Comparison of ENCODE assay signal across 22 mouse cellular contexts in genomic region chr1:172327206-172328001, GRCm38 (mm10). TPM values are rescaled to one million over a fixed set of nuclear protein-coding genes. Genes with fewer than 3 reads are reported as not detected.
DNase-seq lines count a peak whose midpoint lies in the region; ATAC-seq and TF ChIP-seq lines count a peak whose summit lies in the region.
"Had no signal": no experiment of that assay in that cellular context is flagged by ENCODE, and none has a peak within 500 bp of the region (broad histone marks: within the 10 kb centered on the region; RNA-seq: fewer than 3 reads in every experiment).

No protein-coding gene starts in this region.

- peaks cover 27% of the 10 kb centered on the region for H3K4me1 ChIP-seq in midbrain, embryonic 15.5 days
- H3K4me1 ChIP-seq in midbrain, embryonic 10.5 days: peaks cover 51% of the 10 kb centered on the region
- H3K4me1 ChIP-seq in limb, embryonic 10.5 days: peaks cover 9% of the 10 kb centered on the region
- H3K4me1 ChIP-seq: embryonic facial prominence, embryonic 12.5 days had no signal

- H3K36me3 ChIP-seq in midbrain, embryonic 15.5 days (replicated peaks): no peaks in the 10 kb centered on the region
- no peaks in the 10 kb centered on the region for H3K36me3 ChIP-seq in midbrain, embryonic 10.5 days
- no peaks in the 10 kb centered on the region for H3K36me3 ChIP-seq in limb, embryonic 10.5 days
- H3K36me3 ChIP-seq: embryonic facial prominence, embryonic 12.5 days; heart, embryonic 13.5 days; intestine, embryonic 15.5 days; kidney, embryonic 15.5 days; lung, embryonic 15.5 days had no signal

- H3K4me2 ChIP-seq in midbrain, embryonic 15.5 days: 0 out of 2 replicates have a peak overlapping the region, but pooled peaks have one; percentile 5

- peaks cover 6% of the 10 kb centered on the region for H3K27me3 ChIP-seq in midbrain, embryonic 15.5 days (replicated peaks)
- H3K27me3 ChIP-seq in midbrain, embryonic 10.5 days (ENCODE audit: low read depth, poor library complexity, severe bottlenecking): peaks cover 97% of the 10 kb centered on the region
- peaks cover 93% of the 10 kb centered on the region for H3K27me3 ChIP-seq in limb, embryonic 10.5 days (ENCODE audit: low read depth, poor library complexity, severe bottlenecking)

- no peak overlapping the region for H3K9ac ChIP-seq in midbrain, embryonic 15.5 days
- H3K9ac ChIP-seq: embryonic facial prominence, embryonic 12.5 days; forebrain, embryonic 13.5 days; intestine, embryonic 15.5 days; kidney, embryonic 15.5 days; liver, embryonic 14.5 days; lung, embryonic 15.5 days had no signal

- peak in 1 of 2 experiments; percentile 78 for DNase-seq in layer of hippocampus, adult 2 months (ENCODE audit: low spot score in 2 of 2)
- no peak for DNase-seq in layer of hippocampus, postnatal 25 days (ENCODE audit: extremely low spot score in 1 of 2, low spot score in 1 of 2)
- DNase-seq in midbrain, embryonic 10.5 days (ENCODE audit: low spot score): no peak
- peak; percentile 26 for DNase-seq in limb, embryonic 10.5 days (ENCODE audit: low spot score)
- peak; percentile 16 for DNase-seq in right cerebral cortex, postnatal 14 days
- DNase-seq in kidney, adult 9 months: no peak
- DNase-seq: gastrocnemius, postnatal 14 days; heart, adult 18-20 months; lung, postnatal 4 days; retina, postnatal 1 day; thymus, adult 2 months had no signal

- H3K4me3 ChIP-seq in layer of hippocampus, adult 2 months: peak overlapping the region; percentile 72
- no peak overlapping the region for H3K4me3 ChIP-seq in midbrain, embryonic 15.5 days
- H3K4me3 ChIP-seq in midbrain, embryonic 10.5 days: no peak overlapping the region
- no peak overlapping the region for H3K4me3 ChIP-seq in limb, embryonic 10.5 days
- H3K4me3 ChIP-seq: erythroblast, embryonic 14.5 days had no signal

- 91% methylated on average over 16 of the region's 16 CpGs for WGBS in midbrain, embryonic 15.5 days
- 91% methylated on average over 16 of the region's 16 CpGs for WGBS in midbrain, embryonic 10.5 days
- 86% methylated on average over 16 of the region's 16 CpGs for WGBS in limb, embryonic 10.5 days

- no peaks in the 10 kb centered on the region for H3K9me3 ChIP-seq in midbrain, embryonic 15.5 days
- H3K9me3 ChIP-seq in midbrain, embryonic 10.5 days (replicated peaks): no peaks in the 10 kb centered on the region
- no peaks in the 10 kb centered on the region for H3K9me3 ChIP-seq in limb, embryonic 10.5 days (replicated peaks)
- H3K9me3 ChIP-seq: embryonic facial prominence, embryonic 12.5 days; forebrain, embryonic 13.5 days; intestine, embryonic 15.5 days; kidney, embryonic 15.5 days; lung, embryonic 15.5 days had no signal

- H3K27ac ChIP-seq in layer of hippocampus, adult 2 months: peak overlapping the region; percentile 96
- no peak overlapping the region for H3K27ac ChIP-seq in midbrain, embryonic 15.5 days
- no peak overlapping the region for H3K27ac ChIP-seq in midbrain, embryonic 10.5 days (replicated peaks)
- no peak overlapping the region for H3K27ac ChIP-seq in limb, embryonic 10.5 days
- H3K27ac ChIP-seq: embryonic facial prominence, embryonic 12.5 days; forebrain, embryonic 13.5 days; heart, embryonic 13.5 days; hindbrain, embryonic 14.5 days; intestine, embryonic 15.5 days; kidney, embryonic 15.5 days; liver, embryonic 14.5 days; lung, embryonic 15.5 days had no signal

- no peak for TF ChIP-seq CTCF in layer of hippocampus, adult 2 months (conservative IDR thresholded peaks at IDR 0.05)

- no peak for ATAC-seq in midbrain, embryonic 15.5 days (replicated peaks)
- ATAC-seq: forebrain, embryonic 13.5 days had no signal

RNA-seq across cellular contexts. Expression of gene Kcnj9, which starts 1.7 kb away (rescaled TPM):
- total RNA-seq in layer of hippocampus, adult 2 months (2021): 10 to 100 TPM; 67.2 to 69.2 TPM
- total RNA-seq in layer of hippocampus, postnatal 25 days (2021): 10 to 100 TPM; 59.0 to 68.9 TPM
- 5.6 and 5.9 TPM in 2 replicates for polyA plus RNA-seq in midbrain, embryonic 15.5 days (2015; fragmentation: Nextera tagmentation; extraction: Ambion mirVana)
- polyA plus RNA-seq in midbrain, embryonic 10.5 days (2016; fragmentation: Nextera tagmentation; extraction: Ambion mirVana): 0.23 and 0.61 TPM in 2 replicates
- 0.10 TPM in 1 of 2 replicates, not detected in the other for polyA plus RNA-seq in limb, embryonic 10.5 days (2016; fragmentation: Nextera tagmentation; extraction: Ambion mirVana)
- total RNA-seq: gastrocnemius, postnatal 14 days; heart, adult 18-20 months had no signal
- polyA plus RNA-seq: heart, embryonic 13.5 days; intestine, embryonic 15.5 days; kidney, embryonic 15.5 days; stomach, embryonic 14.5 days had no signal

RNA-seq across cellular contexts. Expression of gene Kcnj10, which starts 13.6 kb away (rescaled TPM):
- 10 to 100 TPM; 83.2 to 91.6 TPM for total RNA-seq in layer of hippocampus, adult 2 months (2021)
- 10 to 100 TPM; 84.0 to 88.1 TPM for total RNA-seq in layer of hippocampus, postnatal 25 days (2021)
- 1.8 TPM in 2 replicates for polyA plus RNA-seq in midbrain, embryonic 15.5 days (2015; fragmentation: Nextera tagmentation; extraction: Ambion mirVana)
- polyA plus RNA-seq in midbrain, embryonic 10.5 days (2016; fragmentation: Nextera tagmentation; extraction: Ambion mirVana): 0.46 and 0.75 TPM in 2 replicates
- polyA plus RNA-seq in limb, embryonic 10.5 days (2016; fragmentation: Nextera tagmentation; extraction: Ambion mirVana): 0.05 TPM in 2 replicates
- polyA plus RNA-seq: erythroblast, embryonic 14.5 days; heart, embryonic 13.5 days had no signal

RNA-seq across cellular contexts. Expression of gene Atp1a2, which starts 29.5 kb away (rescaled TPM):
- 100 to 1,000 TPM; 585 to 600 TPM for total RNA-seq in layer of hippocampus, adult 2 months (2021)
- total RNA-seq in layer of hippocampus, postnatal 25 days (2021): 100 to 1,000 TPM; 592 to 599 TPM
- 56.5 and 63.1 TPM in 2 replicates for polyA plus RNA-seq in midbrain, embryonic 15.5 days (2015; fragmentation: Nextera tagmentation; extraction: Ambion mirVana)
- polyA plus RNA-seq in midbrain, embryonic 10.5 days (2016; fragmentation: Nextera tagmentation; extraction: Ambion mirVana): 3.0 and 4.3 TPM in 2 replicates
- polyA plus RNA-seq in limb, embryonic 10.5 days (2016; fragmentation: Nextera tagmentation; extraction: Ambion mirVana): 0.62 and 3.2 TPM in 2 replicates
- polyA plus RNA-seq: erythroblast, embryonic 14.5 days had no signal

RNA-seq across cellular contexts. Expression of gene Pigm, which starts 48.9 kb away (rescaled TPM):
- total RNA-seq in layer of hippocampus, adult 2 months (2021): 1 to 10 TPM; 8.3 to 9.2 TPM
- 1 to 10 TPM; 8.6 to 8.9 TPM for total RNA-seq in layer of hippocampus, postnatal 25 days (2021)
- 4.0 and 4.1 TPM in 2 replicates for polyA plus RNA-seq in midbrain, embryonic 15.5 days (2015; fragmentation: Nextera tagmentation; extraction: Ambion mirVana)
- polyA plus RNA-seq in midbrain, embryonic 10.5 days (2016; fragmentation: Nextera tagmentation; extraction: Ambion mirVana): 9.3 and 9.9 TPM in 2 replicates
- polyA plus RNA-seq in limb, embryonic 10.5 days (2016; fragmentation: Nextera tagmentation; extraction: Ambion mirVana): 9.9 and 10.5 TPM in 2 replicates

Comparison
In these comparisons a context has a peak if more than half of its experiments do, and no peak if none do; other contexts are left out.
1. RNA of gene Atp1a2, which starts 29.5 kb away (polyA plus RNA-seq): 56.5 to 63.1 TPM in midbrain, embryonic 15.5 days; 0.62 to 3.2 TPM in limb, embryonic 10.5 days and 3.0 to 4.3 TPM in midbrain, embryonic 10.5 days; every median in the first group is over 10 times any median in the second.
2. DNase-seq: peak in limb, embryonic 10.5 days (single experiment) and right cerebral cortex, postnatal 14 days (single experiment); none in layer of hippocampus, postnatal 25 days (0 of 2), midbrain, embryonic 10.5 days (single experiment) and kidney, adult 9 months (single experiment).